Mouse (Mus musculus): ENCODE results near the gene Txlnb. TPM values are rescaled to one million over a fixed set of nuclear protein-coding genes. Genes with fewer than 3 reads are reported as not detected.

Txlnb gene
- 0.93 and 1.2 TPM in 2 replicates for polyA plus RNA-seq (2014; fragmentation: Nextera tagmentation; extraction: Ambion mirVana)

DNA sequence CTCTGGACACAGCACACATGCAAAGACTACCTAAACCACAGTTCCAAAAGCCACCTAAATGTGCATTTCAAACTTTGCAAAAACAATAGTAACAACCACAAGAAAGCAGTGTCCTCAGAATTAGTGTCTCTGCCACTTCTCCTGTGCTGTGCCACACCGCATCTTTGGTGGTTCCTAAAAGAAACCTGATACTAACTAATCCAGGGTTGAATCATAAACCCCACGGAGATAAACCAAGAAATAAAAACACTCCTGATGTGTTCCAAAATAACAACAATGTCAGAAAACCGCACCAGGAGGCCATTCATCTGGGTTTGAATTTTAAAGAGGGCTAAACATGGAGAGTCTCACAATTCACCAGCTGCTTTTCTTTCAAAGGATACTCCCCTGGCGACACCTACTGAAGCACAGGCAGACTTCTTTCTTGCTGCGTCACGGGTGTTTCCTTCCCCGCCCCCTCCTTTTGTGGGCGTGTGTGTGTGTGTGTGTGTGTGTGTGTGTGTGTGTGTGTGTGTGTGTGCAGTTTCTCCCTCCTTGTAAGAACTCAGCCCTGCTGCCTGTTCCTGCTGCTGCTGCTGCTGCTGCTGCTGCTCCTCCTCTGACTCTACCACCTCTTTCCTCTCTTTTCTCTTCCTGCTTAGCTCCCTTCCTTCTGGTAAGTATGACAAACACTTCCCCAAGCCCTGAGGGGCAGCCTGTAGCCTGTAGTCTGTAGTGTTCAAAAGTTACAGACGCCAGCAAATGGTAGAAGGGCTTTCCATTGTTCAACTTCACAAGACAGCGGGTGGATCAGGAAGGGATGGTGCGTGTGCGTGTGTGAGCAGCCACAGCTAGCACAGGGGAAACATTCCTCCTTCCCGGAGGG lies at the start of gene Txlnb:
TSS of gene Txlnb (plus strand) at position 460 of the 865 bp plus-strand sequence.
- H3K9me3 ChIP-seq (ENCODE audit: control insufficient read depth, low read length), result no peaks in the 10 kb centered on the region
- H3K4me2 ChIP-seq (replicated peaks; ENCODE audit: low read depth, low read length), result peak within 1 kb of the TSS; percentile 44
- H3K36me3 ChIP-seq (ENCODE audit: control insufficient read depth, insufficient read depth, low read length), result no peaks in the 10 kb centered on the region
- H3K9ac ChIP-seq (ENCODE audit: low read depth, low read length), result peak within 1 kb of the TSS; percentile 54; the same call in 1 of the 2 replicates
- peak; percentile 87 for ATAC-seq (ENCODE audit: low FRiP score, low TSS enrichment)
- no peaks in the 10 kb centered on the region for H3K27me3 ChIP-seq (ENCODE audit: control insufficient read depth, insufficient read depth, low read length)
- peak within 1 kb of the TSS; percentile 81 for H3K27ac ChIP-seq (ENCODE audit: low read depth, low read length)
- peaks cover 10% of the 10 kb centered on the region for H3K4me1 ChIP-seq (ENCODE audit: control insufficient read depth, insufficient read depth, low read length)
- peak within 1 kb of the TSS; percentile 29; the same call in 1 of the 2 replicates for H3K4me3 ChIP-seq (ENCODE audit: low read length)
- 7% methylated on average over 13 of the region's 13 CpGs for WGBS

DNA sequence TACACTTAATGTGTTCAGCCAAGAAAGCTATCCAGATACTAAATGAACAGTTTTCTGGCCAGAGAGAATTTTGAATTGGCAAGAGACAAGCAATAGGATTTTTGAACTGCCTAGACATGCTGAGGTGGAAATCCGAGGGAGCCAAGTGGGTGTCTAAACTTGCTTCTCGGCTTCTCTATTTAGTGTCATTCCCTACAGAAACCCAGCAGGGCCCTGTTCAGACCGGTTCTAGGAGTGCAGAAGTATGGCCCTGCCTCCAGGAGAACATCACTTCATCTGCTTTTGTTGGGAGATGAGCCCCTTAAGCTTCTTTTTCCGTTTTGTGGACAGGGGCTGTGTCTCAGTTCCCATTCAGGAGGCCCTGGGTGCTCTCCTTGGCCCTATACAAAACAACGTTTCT lies 43.5 kb upstream of the Txlnb start:
- no peaks in the 10 kb centered on the region for H3K9me3 ChIP-seq (ENCODE audit: control insufficient read depth, low read length)
- no peak overlapping the region for H3K4me2 ChIP-seq (replicated peaks; ENCODE audit: low read depth, low read length)

DNA sequence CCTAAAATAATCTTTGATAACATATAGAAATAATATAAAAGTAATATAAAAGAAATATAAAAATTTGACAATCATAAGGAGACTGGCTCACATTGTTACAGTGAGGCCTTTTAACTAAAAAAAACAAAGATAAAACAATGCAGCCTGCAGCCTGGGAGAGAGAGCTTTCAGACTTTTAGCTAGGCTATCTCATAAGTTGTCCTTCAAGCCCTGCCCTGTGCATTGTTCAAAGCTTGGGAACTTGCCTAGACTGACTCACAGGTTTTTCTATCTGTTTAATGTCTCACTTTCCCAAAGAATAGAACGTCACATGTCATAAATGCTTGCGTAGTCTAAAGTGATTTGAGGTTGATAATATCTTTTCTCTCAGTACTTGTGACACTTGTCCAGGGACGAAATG lies 36.3 kb upstream of the Txlnb start:
- Histone ChIP-seq H3K9me3 (ENCODE audit: control insufficient read depth, low read length) (no peaks in the 10 kb centered on the region), H3K27ac (ENCODE audit: low read depth, low read length) (no peak overlapping the region), H3K4me2 (replicated peaks; ENCODE audit: low read depth, low read length) (no peak overlapping the region), H3K4me3 (ENCODE audit: low read length) (no peak overlapping the region), H3K9ac (ENCODE audit: low read depth, low read length) (no peak overlapping the region), H3K4me1 (ENCODE audit: control insufficient read depth, insufficient read depth, low read length) (no peaks in the 10 kb centered on the region), H3K27me3 (ENCODE audit: control insufficient read depth, insufficient read depth, low read length) (no peaks in the 10 kb centered on the region), H3K36me3 (ENCODE audit: control insufficient read depth, insufficient read depth, low read length) (no peaks in the 10 kb centered on the region)
- ATAC-seq (ENCODE audit: low FRiP score, low TSS enrichment), result no peak
- 92% methylated on average over 3 of the region's 3 CpGs for WGBS

More for the DNA sequence above, 43.5 kb upstream of the Txlnb start:
- no peak overlapping the region for H3K9ac ChIP-seq (ENCODE audit: low read depth, low read length)
- no peak for ATAC-seq (ENCODE audit: low FRiP score, low TSS enrichment)
- H3K36me3 ChIP-seq (ENCODE audit: control insufficient read depth, insufficient read depth, low read length), result no peaks in the 10 kb centered on the region
- 85% methylated on average over 5 of the region's 5 CpGs for WGBS
- no peak overlapping the region for H3K4me3 ChIP-seq (ENCODE audit: low read length)
- H3K27ac ChIP-seq (ENCODE audit: low read depth, low read length), result no peak overlapping the region
- no peaks in the 10 kb centered on the region for H3K27me3 ChIP-seq (ENCODE audit: control insufficient read depth, insufficient read depth, low read length)
- H3K4me1 ChIP-seq (ENCODE audit: control insufficient read depth, insufficient read depth, low read length), result no peaks in the 10 kb centered on the region

DNA sequence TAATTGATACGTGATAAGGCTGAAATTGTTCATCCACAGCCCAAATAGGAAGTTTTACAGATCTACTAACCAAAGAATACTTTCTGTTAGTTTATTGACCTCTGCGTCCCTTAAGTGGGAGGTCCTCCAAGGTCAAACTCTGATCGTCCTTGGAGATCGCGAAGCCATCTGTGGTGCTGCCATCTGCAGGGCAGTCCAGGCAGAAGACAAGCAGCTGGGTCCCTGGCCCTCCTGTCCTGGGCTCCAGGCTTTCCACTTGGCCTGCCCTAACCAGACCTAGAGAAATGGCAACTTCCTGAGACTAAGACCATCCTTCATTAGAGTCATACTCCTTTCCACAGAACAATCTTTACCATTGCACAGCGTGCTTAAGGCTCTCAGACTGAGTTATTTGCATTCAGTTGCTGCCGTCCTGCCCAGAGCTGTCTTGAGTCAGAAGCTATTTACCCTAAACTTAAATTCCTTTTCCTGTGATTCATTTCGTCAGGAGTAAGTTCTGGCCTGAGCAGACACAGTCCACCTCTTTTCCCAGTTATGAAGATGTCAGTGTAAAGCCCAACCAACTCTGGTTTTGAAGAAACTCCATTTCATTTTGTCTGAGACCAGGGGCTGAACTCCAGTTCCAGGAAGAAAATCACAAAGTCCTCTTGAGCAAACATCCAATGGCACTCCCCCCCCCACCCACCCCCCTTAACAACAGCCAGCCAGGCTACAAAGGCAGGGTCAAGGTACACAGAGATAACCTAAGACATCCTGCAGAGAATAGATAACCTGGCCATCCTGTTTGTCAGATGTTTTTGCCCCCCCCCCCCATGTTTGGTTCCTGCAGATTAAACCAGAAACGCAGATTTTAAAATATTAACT lies 35.0 kb upstream of the Txlnb start:
- H3K27me3 ChIP-seq (ENCODE audit: control insufficient read depth, insufficient read depth, low read length), result no peaks in the 10 kb centered on the region
- no peak overlapping the region for H3K4me3 ChIP-seq (ENCODE audit: low read length)
- no peak overlapping the region for H3K9ac ChIP-seq (ENCODE audit: low read depth, low read length)
- WGBS, result 72% methylated on average over 9 of the region's 9 CpGs
- H3K4me2 ChIP-seq (replicated peaks; ENCODE audit: low read depth, low read length), result no peak overlapping the region
- no peak for ATAC-seq (ENCODE audit: low FRiP score, low TSS enrichment)
- H3K9me3 ChIP-seq (ENCODE audit: control insufficient read depth, low read length), result no peaks in the 10 kb centered on the region
- H3K27ac ChIP-seq (ENCODE audit: low read depth, low read length), result no peak overlapping the region
- no peaks in the 10 kb centered on the region for H3K36me3 ChIP-seq (ENCODE audit: control insufficient read depth, insufficient read depth, low read length)
- no peaks in the 10 kb centered on the region for H3K4me1 ChIP-seq (ENCODE audit: control insufficient read depth, insufficient read depth, low read length)

DNA sequence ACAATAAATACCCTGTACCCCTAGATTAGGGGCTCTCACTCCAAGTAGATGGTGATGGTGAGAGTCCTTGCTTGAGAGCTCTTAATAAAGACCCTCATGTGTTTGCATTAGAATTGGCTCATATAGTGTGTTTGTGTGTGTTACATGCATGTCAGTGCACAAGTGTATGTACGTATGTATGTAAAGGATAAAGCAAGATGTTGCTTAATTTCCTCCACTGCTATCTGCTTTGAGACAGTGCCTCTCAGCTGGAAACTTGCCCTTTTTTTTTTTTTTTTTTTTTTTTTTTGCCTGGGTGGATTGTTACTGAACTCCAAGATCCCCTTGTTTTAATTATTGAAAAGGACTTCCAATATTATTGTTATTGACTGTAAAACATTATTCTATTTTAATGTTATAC lies 34.4 kb upstream of the Txlnb start:
- no peak overlapping the region for H3K27ac ChIP-seq (ENCODE audit: low read depth, low read length)
- no peak overlapping the region for H3K4me2 ChIP-seq (replicated peaks; ENCODE audit: low read depth, low read length)
- H3K9me3 ChIP-seq (ENCODE audit: control insufficient read depth, low read length), result no peaks in the 10 kb centered on the region
- 87% methylated on average over 1 of the region's 1 CpGs for WGBS
- no peaks in the 10 kb centered on the region for H3K36me3 ChIP-seq (ENCODE audit: control insufficient read depth, insufficient read depth, low read length)
- H3K4me3 ChIP-seq (ENCODE audit: low read length), result no peak overlapping the region
- H3K9ac ChIP-seq (ENCODE audit: low read depth, low read length), result no peak overlapping the region
- H3K27me3 ChIP-seq (ENCODE audit: control insufficient read depth, insufficient read depth, low read length), result no peaks in the 10 kb centered on the region
- no peaks in the 10 kb centered on the region for H3K4me1 ChIP-seq (ENCODE audit: control insufficient read depth, insufficient read depth, low read length)
- ATAC-seq (ENCODE audit: low FRiP score, low TSS enrichment), result no peak

DNA sequence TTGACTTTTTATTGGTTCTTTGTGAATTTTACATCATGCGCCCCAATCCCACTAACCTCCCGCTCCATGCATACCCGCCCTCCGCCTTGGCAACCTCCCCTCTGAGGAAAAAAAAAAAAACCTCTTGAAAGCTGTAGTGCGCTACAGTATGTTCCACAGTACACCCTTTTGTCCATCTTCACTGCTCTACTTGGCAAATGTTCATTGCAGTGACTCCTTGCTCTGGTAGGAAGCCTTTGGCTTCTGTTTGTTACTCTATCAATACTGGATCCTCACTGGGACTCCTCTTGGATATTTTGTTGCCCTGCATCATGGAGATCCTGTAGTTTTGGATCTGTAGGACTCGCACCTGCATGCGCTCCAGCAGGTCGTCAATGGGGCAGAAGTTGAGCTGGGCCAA lies 33.1 kb upstream of the Txlnb start:
- Histone ChIP-seq H3K4me2 (replicated peaks; ENCODE audit: low read depth, low read length) (no peak overlapping the region), H3K4me1 (ENCODE audit: control insufficient read depth, insufficient read depth, low read length) (no peaks in the 10 kb centered on the region), H3K9ac (ENCODE audit: low read depth, low read length) (no peak overlapping the region), H3K27ac (ENCODE audit: low read depth, low read length) (no peak overlapping the region), H3K9me3 (ENCODE audit: control insufficient read depth, low read length) (no peaks in the 10 kb centered on the region), H3K4me3 (ENCODE audit: low read length) (no peak overlapping the region), H3K27me3 (ENCODE audit: control insufficient read depth, insufficient read depth, low read length) (no peaks in the 10 kb centered on the region), H3K36me3 (ENCODE audit: control insufficient read depth, insufficient read depth, low read length) (no peaks in the 10 kb centered on the region)
- 98% methylated on average over 8 of the region's 8 CpGs for WGBS
- no peak for ATAC-seq (ENCODE audit: low FRiP score, low TSS enrichment)

DNA sequence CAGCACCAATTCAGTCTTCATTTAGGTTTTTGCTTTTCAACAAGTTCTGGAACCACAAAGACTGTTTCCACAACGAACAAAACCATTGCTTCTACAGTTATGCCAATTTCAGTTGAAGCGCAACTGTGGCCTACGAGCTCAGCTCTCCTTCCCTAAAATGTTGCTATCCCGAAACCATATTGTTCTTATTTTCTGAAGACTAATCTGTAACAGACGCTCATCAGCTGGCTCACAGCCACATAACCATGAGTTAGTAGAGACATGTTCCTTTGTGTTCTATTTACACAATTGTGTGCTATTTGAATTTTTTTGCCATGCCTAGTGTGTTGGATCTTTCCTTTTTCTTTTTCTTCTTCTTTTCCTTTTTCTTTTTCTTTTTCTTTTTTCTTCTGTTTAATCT lies 26.2 kb upstream of the Txlnb start:
- no peak overlapping the region for H3K27ac ChIP-seq (ENCODE audit: low read depth, low read length)
- no peaks in the 10 kb centered on the region for H3K9me3 ChIP-seq (ENCODE audit: control insufficient read depth, low read length)
- H3K4me1 ChIP-seq (ENCODE audit: control insufficient read depth, insufficient read depth, low read length), result no peaks in the 10 kb centered on the region
- H3K4me2 ChIP-seq (replicated peaks; ENCODE audit: low read depth, low read length), result no peak overlapping the region
- H3K4me3 ChIP-seq (ENCODE audit: low read length), result no peak overlapping the region
- H3K9ac ChIP-seq (ENCODE audit: low read depth, low read length), result no peak overlapping the region
- H3K27me3 ChIP-seq (ENCODE audit: control insufficient read depth, insufficient read depth, low read length), result no peaks in the 10 kb centered on the region
- ATAC-seq (ENCODE audit: low FRiP score, low TSS enrichment), result no peak
- H3K36me3 ChIP-seq (ENCODE audit: control insufficient read depth, insufficient read depth, low read length), result no peaks in the 10 kb centered on the region
- 90% methylated on average over 5 of the region's 5 CpGs for WGBS

DNA sequence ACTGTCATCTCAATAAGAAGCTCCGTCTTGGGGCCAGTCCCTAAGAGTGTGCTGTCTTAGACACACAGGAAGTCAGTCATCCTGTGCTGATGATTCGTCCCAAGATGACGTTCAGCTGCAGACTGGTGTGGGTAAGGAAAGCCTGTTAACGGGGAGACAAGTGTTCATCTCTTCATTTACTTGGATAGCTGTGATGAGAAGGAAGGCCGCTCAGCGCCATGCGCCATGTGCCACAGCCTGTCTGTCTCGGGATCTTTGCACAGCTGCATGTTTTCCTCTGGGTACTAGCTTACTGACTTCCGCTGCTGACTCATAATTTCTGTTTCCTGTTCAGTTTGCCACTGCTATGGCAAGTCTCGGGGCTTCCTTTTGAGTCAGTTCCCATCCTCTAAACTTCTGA lies 23.7 kb upstream of the Txlnb start:
- no peaks in the 10 kb centered on the region for H3K4me1 ChIP-seq (ENCODE audit: control insufficient read depth, insufficient read depth, low read length)
- no peaks in the 10 kb centered on the region for H3K36me3 ChIP-seq (ENCODE audit: control insufficient read depth, insufficient read depth, low read length)
- no peaks in the 10 kb centered on the region for H3K9me3 ChIP-seq (ENCODE audit: control insufficient read depth, low read length)
- no peak overlapping the region for H3K9ac ChIP-seq (ENCODE audit: low read depth, low read length)
- H3K4me3 ChIP-seq (ENCODE audit: low read length), result no peak overlapping the region
- H3K27me3 ChIP-seq (ENCODE audit: control insufficient read depth, insufficient read depth, low read length), result no peaks in the 10 kb centered on the region
- H3K27ac ChIP-seq (ENCODE audit: low read depth, low read length), result no peak overlapping the region
- ATAC-seq (ENCODE audit: low FRiP score, low TSS enrichment), result no peak
- 80% methylated on average over 10 of the region's 10 CpGs for WGBS
- H3K4me2 ChIP-seq (replicated peaks; ENCODE audit: low read depth, low read length), result no peak overlapping the region

DNA sequence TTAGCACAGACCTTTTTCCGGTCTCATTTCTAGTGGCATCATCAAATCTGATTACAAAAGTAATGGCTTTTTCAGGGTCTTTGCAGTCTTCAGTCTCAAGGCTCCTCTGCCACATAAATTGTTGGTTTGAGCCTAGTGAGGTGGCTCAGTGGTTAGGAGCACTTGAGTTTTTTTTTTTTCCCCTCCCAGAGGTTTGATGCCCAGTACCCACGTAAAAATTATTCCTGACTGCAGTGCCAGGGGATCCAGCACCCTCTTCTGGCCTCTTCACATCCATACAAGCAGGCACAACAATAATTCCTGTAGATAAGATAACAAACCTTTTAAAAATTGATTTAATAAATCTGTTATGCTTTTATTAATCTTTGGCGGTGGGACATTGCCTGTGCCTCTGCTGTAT lies 21.7 kb upstream of the Txlnb start:
- 88% methylated on average over 3 of the region's 3 CpGs for WGBS
- no peak overlapping the region for H3K9ac ChIP-seq (ENCODE audit: low read depth, low read length)
- H3K36me3 ChIP-seq (ENCODE audit: control insufficient read depth, insufficient read depth, low read length), result no peaks in the 10 kb centered on the region
- H3K9me3 ChIP-seq (ENCODE audit: control insufficient read depth, low read length), result no peaks in the 10 kb centered on the region
- no peak overlapping the region for H3K27ac ChIP-seq (ENCODE audit: low read depth, low read length)
- ATAC-seq (ENCODE audit: low FRiP score, low TSS enrichment), result no peak
- H3K4me1 ChIP-seq (ENCODE audit: control insufficient read depth, insufficient read depth, low read length), result no peaks in the 10 kb centered on the region
- H3K4me2 ChIP-seq (replicated peaks; ENCODE audit: low read depth, low read length), result no peak overlapping the region
- H3K4me3 ChIP-seq (ENCODE audit: low read length), result no peak overlapping the region
- no peaks in the 10 kb centered on the region for H3K27me3 ChIP-seq (ENCODE audit: control insufficient read depth, insufficient read depth, low read length)

Measured in kidney, embryonic 14.5 days (tissue).